Comparison of ENCODE assay signal across 8 mouse cellular contexts in the genomic region with DNA sequence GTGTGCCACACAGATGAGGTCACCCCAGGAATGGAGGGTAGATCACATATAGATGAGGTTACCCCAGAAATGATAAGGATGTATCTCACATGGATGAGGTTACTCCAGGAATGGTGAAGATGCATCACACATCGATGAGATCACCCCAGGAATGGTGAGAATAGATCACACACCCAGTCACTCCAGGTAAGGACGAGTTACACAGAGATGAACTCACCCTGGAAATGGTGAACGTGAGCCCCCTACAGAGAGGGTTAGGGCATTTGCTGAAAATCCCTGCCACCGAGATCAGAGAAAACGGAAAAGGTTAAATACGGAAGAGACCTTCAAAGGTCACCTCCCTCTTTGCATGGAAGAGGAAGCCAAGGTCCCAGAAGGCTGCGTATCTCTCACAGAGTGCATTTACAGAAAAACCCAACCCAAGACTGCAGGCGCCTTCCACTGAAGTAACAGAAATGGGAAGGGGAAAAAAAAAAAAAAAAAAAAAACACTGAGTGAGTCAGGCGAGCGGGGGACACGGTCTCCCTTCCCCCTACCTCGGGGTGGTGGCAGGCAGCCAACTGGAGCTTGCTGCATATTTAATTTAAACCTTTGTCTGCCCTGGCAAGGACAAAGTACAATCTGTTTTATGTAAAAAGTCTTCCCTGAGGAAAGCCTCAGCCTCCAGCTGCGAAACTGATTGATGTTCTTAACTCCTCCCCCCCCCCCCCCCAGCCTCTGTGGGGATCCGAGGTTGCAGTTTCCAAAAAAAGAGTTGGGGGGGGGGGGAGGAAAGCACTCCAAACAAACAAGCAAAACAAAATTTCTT.
DNase-seq lines count a peak whose midpoint lies in the region; ATAC-seq lines count a peak whose summit lies in the region.

No protein-coding gene starts in this region.

- H3K9me3 ChIP-seq in intestine, embryonic 14.5 days (ENCODE audit: control insufficient read depth, low read length) = no peaks in the 10 kb centered on the region
- peaks cover 12% of the 10 kb centered on the region for H3K9me3 ChIP-seq in megakaryocyte, embryonic 14.5 days

- peak overlapping the region; percentile 49 for H3K4me2 ChIP-seq in intestine, embryonic 14.5 days (ENCODE audit: low read length)

- H3K36me3 ChIP-seq in intestine, embryonic 14.5 days (ENCODE audit: control insufficient read depth, insufficient read depth, low read length) = no peaks in the 10 kb centered on the region
- peaks cover 3% of the 10 kb centered on the region for H3K36me3 ChIP-seq in megakaryocyte, embryonic 14.5 days (replicated peaks; ENCODE audit: low read length)

- WGBS in intestine, embryonic 14.5 days = 1% methylated on average over 14 of the region's 14 CpGs

- H3K9ac ChIP-seq in intestine, embryonic 14.5 days (ENCODE audit: low read length) = 0 out of 2 replicates have a peak overlapping the region, but pooled peaks have one; percentile 8

- H3K27ac ChIP-seq in intestine, embryonic 14.5 days (ENCODE audit: low read depth) = peak overlapping the region; percentile 85

- intact Hi-C loops in gastrocnemius, postnatal 36 days (cut with DNase I) = loop anchor here (5.0 kb wide), 2 partner anchors 172 to 387 kb away; no protein-coding TSS in a partner anchor
- intact Hi-C loops in left cerebral cortex, postnatal 14 days (cut with DNase I) = loop anchor here (5.0 kb wide), 1 partner anchor 82 kb away; no protein-coding TSS in a partner anchor

- ATAC-seq in intestine, embryonic 14.5 days (replicated peaks; ENCODE audit: low FRiP score, low TSS enrichment, low read depth) = peak; percentile 82

- H3K27me3 ChIP-seq in intestine, embryonic 14.5 days (replicated peaks; ENCODE audit: control insufficient read depth, insufficient read depth, low read length) = no peaks in the 10 kb centered on the region
- peaks cover 38% of the 10 kb centered on the region for H3K27me3 ChIP-seq in megakaryocyte, embryonic 14.5 days (replicated peaks)

- H3K4me3 ChIP-seq in intestine, embryonic 14.5 days (ENCODE audit: low read depth, low read length) = peak overlapping the region; percentile 12; the same call in 1 of the 2 replicates
- peak overlapping the region; percentile 69 for H3K4me3 ChIP-seq in megakaryocyte, embryonic 14.5 days (replicated peaks)

- H3K4me1 ChIP-seq in intestine, embryonic 14.5 days (replicated peaks; ENCODE audit: control insufficient read depth, insufficient read depth, low read length) = peaks cover 30% of the 10 kb centered on the region
- peaks cover 17% of the 10 kb centered on the region for H3K4me1 ChIP-seq in megakaryocyte, embryonic 14.5 days

- peak; percentile 72 for DNase-seq in adrenal gland, adult 8-10 months
- DNase-seq in embryo, embryonic 10.5 days (ENCODE audit: low spot score) = peak; percentile 83
- DNase-seq in gastrocnemius, postnatal 36 days = peak; percentile 62 to 78
- peak; percentile 94 for DNase-seq in intestine, embryonic 14.5 days (ENCODE audit: low spot score)
- peak; percentile 85 to 91 for DNase-seq in left cerebral cortex, postnatal 14 days (ENCODE audit: low spot score in 2 of 2)
- peak; percentile 82 for DNase-seq in right cerebral cortex, postnatal 14 days
- no peak for DNase-seq in Muller cell, postnatal 12 days (ENCODE audit: inconsistent ontology term)
